Mouse (Mus musculus): ENCODE data around the gene Spock1. TPM values are rescaled to one million over a fixed set of nuclear protein-coding genes. Genes with fewer than 3 reads are reported as not detected.

Gene Spock1
- total RNA-seq, 1 experiment: 0.40 TPM

DNA sequence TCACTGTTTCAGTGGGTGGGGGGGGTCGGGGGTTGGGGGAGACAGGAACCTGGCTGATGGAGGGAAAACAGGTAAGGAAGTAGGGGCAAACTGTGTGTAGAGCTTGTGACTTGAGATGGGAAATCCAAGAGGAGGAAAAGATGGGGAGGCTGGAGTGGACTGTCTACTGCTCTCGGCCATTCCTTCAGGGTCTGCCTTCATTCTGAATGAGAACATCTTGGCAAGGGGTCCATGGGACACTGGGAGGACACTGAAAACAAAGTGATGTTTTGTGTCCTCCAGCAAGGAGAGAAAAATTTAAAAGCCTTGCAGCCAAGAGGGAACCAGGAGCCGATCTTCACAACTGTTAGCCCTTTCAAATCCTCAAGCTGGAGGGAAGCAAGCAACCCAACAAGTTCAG is 463.2 kb downstream of the Spock1 start:
- TF ChIP-seq MAFK (IDR thresholded peaks at IDR 0.05; ENCODE audit: insufficient read depth, low read depth, low read length) (no peak), HCFC1 (IDR thresholded peaks at IDR 0.05; ENCODE audit: borderline replicate concordance, insufficient read depth, low read length) (no peak), ZNF384 (IDR thresholded peaks at IDR 0.05; ENCODE audit: low read depth, low read length) (no peak)
- H3K4me1 ChIP-seq (ENCODE audit: control insufficient read depth in 2 of 2, insufficient read depth in 2 of 2, low read length in 2 of 2, poor library complexity in 1 of 2): no peaks in the 10 kb centered on the region
- H3K27ac ChIP-seq (ENCODE audit: insufficient read depth, low read depth, low read length, poor library complexity, severe bottlenecking): no peak overlapping the region
- in situ Hi-C loops (cut with MboI; ENCODE audit: low sequenced_read_pairs in 2 of 2, unreplicated experiment in 2 of 2): no loop called here
- H3K36me3 ChIP-seq (ENCODE audit: control insufficient read depth, insufficient read depth, low read length, poor library complexity, severe bottlenecking): no peaks in the 10 kb centered on the region
- no peaks in the 10 kb centered on the region for H3K9me3 ChIP-seq (ENCODE audit: control insufficient read depth, insufficient read depth, low read depth, low read length)
- no peak overlapping the region for H3K9ac ChIP-seq (ENCODE audit: insufficient read depth, low read depth, low read length, poor library complexity, severe bottlenecking)
- no peak overlapping the region for H3K4me3 ChIP-seq (ENCODE audit: insufficient read depth in 1 of 2, low read depth in 1 of 2, low read length in 2 of 2, poor library complexity in 1 of 2, severe bottlenecking in 1 of 2)
- no peak for DNase-seq (ENCODE audit: low read depth, low spot score)

DNA sequence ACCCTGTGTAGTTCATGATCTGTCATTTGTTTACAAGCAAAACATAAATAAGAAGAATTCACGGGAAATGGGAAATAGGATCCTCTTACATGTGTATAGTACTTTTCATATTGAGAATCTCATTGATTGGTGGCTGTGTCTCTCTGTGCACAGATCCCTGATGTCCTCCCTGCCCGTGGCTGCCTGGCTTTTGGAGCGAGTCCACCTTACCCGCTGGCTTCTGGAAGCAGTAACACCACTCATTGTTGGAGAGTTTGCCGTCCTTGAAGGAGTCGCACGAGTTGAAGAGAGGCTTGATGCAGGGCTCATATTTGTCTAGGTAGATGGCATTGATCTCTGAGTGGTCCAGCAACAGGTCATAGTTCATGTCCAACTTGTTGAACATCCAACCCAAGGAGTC is 468.0 kb downstream of the Spock1 start:
- no peak overlapping the region for H3K9ac ChIP-seq (ENCODE audit: insufficient read depth, low read depth, low read length, poor library complexity, severe bottlenecking)
- in situ Hi-C loops (cut with MboI; ENCODE audit: low sequenced_read_pairs in 2 of 2, unreplicated experiment in 2 of 2): no loop called here
- H3K4me1 ChIP-seq (ENCODE audit: control insufficient read depth in 2 of 2, insufficient read depth in 2 of 2, low read length in 2 of 2, poor library complexity in 1 of 2): no peaks in the 10 kb centered on the region
- TF ChIP-seq HCFC1 (IDR thresholded peaks at IDR 0.05; ENCODE audit: borderline replicate concordance, insufficient read depth, low read length): no peak
- TF ChIP-seq CHD2 (IDR thresholded peaks at IDR 0.05; ENCODE audit: low read depth, low read length): no peak
- TF ChIP-seq MAFK (IDR thresholded peaks at IDR 0.05; ENCODE audit: insufficient read depth, low read depth, low read length): no peak
- TF ChIP-seq ZC3H11A (IDR thresholded peaks at IDR 0.05; ENCODE audit: borderline replicate concordance, low read depth, low read length): no peak
- no peak for TF ChIP-seq ZNF384 (IDR thresholded peaks at IDR 0.05; ENCODE audit: low read depth, low read length)
- H3K9me3 ChIP-seq (ENCODE audit: control insufficient read depth, insufficient read depth, low read depth, low read length): no peaks in the 10 kb centered on the region
- no peak overlapping the region for H3K4me3 ChIP-seq (ENCODE audit: insufficient read depth in 1 of 2, low read depth in 1 of 2, low read length in 2 of 2, poor library complexity in 1 of 2, severe bottlenecking in 1 of 2)
- no peak for DNase-seq (ENCODE audit: low read depth, low spot score)
- no peaks in the 10 kb centered on the region for H3K36me3 ChIP-seq (ENCODE audit: control insufficient read depth, insufficient read depth, low read length, poor library complexity, severe bottlenecking)
- H3K27ac ChIP-seq (ENCODE audit: insufficient read depth, low read depth, low read length, poor library complexity, severe bottlenecking): no peak overlapping the region

GRCm38 (mm10) chr13:57435726-57436220 is 472.4 kb downstream of the Spock1 start:
- no peak for DNase-seq (ENCODE audit: low read depth, low spot score)
- H3K27ac ChIP-seq (ENCODE audit: insufficient read depth, low read depth, low read length, poor library complexity, severe bottlenecking): no peak overlapping the region

DNA sequence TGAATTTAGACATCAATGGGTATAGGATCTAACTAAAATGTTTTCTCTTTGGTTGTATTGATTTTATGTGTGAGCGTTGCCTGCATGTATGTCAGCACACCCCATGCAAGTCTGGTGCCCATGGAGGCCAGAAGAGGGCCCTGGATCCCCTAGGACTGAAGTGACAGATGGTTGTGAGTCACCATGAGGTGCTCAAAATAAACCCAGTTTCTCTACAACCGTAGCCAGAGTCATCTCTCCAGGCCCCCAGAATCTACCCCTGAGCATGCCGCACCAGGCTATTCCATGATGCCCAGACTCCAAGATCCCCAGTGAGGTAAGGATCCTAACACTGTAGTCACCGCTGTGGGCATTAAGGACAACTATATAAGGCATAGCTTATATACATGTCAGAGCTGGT is 474.3 kb downstream of the Spock1 start:
- Histone ChIP-seq H3K9ac (ENCODE audit: insufficient read depth, low read depth, low read length, poor library complexity, severe bottlenecking) (no peak overlapping the region), H3K27ac (ENCODE audit: insufficient read depth, low read depth, low read length, poor library complexity, severe bottlenecking) (no peak overlapping the region), H3K9me3 (ENCODE audit: control insufficient read depth, insufficient read depth, low read depth, low read length) (no peaks in the 10 kb centered on the region), H3K4me3 (ENCODE audit: insufficient read depth in 1 of 2, low read depth in 1 of 2, low read length in 2 of 2, poor library complexity in 1 of 2, severe bottlenecking in 1 of 2) (no peak overlapping the region), H3K4me1 (ENCODE audit: control insufficient read depth in 2 of 2, insufficient read depth in 2 of 2, low read length in 2 of 2, poor library complexity in 1 of 2) (no peaks in the 10 kb centered on the region), H3K36me3 (ENCODE audit: control insufficient read depth, insufficient read depth, low read length, poor library complexity, severe bottlenecking) (no peaks in the 10 kb centered on the region)
- in situ Hi-C loops (cut with MboI; ENCODE audit: low sequenced_read_pairs in 2 of 2, unreplicated experiment in 2 of 2): no loop called here
- DNase-seq (ENCODE audit: low read depth, low spot score): no peak
- TF ChIP-seq ZC3H11A (IDR thresholded peaks at IDR 0.05; ENCODE audit: borderline replicate concordance, low read depth, low read length) (no peak), CHD2 (IDR thresholded peaks at IDR 0.05; ENCODE audit: low read depth, low read length) (no peak), MAFK (IDR thresholded peaks at IDR 0.05; ENCODE audit: insufficient read depth, low read depth, low read length) (no peak), ZNF384 (IDR thresholded peaks at IDR 0.05; ENCODE audit: low read depth, low read length) (no peak), HCFC1 (IDR thresholded peaks at IDR 0.05; ENCODE audit: borderline replicate concordance, insufficient read depth, low read length) (no peak)

More at GRCm38 (mm10) chr13:57435726-57436220, 472.4 kb downstream of the Spock1 start:
- in situ Hi-C loops (cut with MboI; ENCODE audit: low sequenced_read_pairs in 2 of 2, unreplicated experiment in 2 of 2): no loop called here
- no peak overlapping the region for H3K4me3 ChIP-seq (ENCODE audit: insufficient read depth in 1 of 2, low read depth in 1 of 2, low read length in 2 of 2, poor library complexity in 1 of 2, severe bottlenecking in 1 of 2)
- no peaks in the 10 kb centered on the region for H3K36me3 ChIP-seq (ENCODE audit: control insufficient read depth, insufficient read depth, low read length, poor library complexity, severe bottlenecking)
- TF ChIP-seq CHD2 (IDR thresholded peaks at IDR 0.05; ENCODE audit: low read depth, low read length) (no peak), HCFC1 (IDR thresholded peaks at IDR 0.05; ENCODE audit: borderline replicate concordance, insufficient read depth, low read length) (no peak), MAFK (IDR thresholded peaks at IDR 0.05; ENCODE audit: insufficient read depth, low read depth, low read length) (no peak), ZNF384 (IDR thresholded peaks at IDR 0.05; ENCODE audit: low read depth, low read length) (no peak), ZC3H11A (IDR thresholded peaks at IDR 0.05; ENCODE audit: borderline replicate concordance, low read depth, low read length) (no peak)
- no peaks in the 10 kb centered on the region for H3K4me1 ChIP-seq (ENCODE audit: control insufficient read depth in 2 of 2, insufficient read depth in 2 of 2, low read length in 2 of 2, poor library complexity in 1 of 2)
- no peak overlapping the region for H3K9ac ChIP-seq (ENCODE audit: insufficient read depth, low read depth, low read length, poor library complexity, severe bottlenecking)
- no peaks in the 10 kb centered on the region for H3K9me3 ChIP-seq (ENCODE audit: control insufficient read depth, insufficient read depth, low read depth, low read length)

GRCm38 (mm10) chr13:57431815-57432214 is 476.3 kb downstream of the Spock1 start:
- Histone ChIP-seq H3K36me3 (ENCODE audit: control insufficient read depth, insufficient read depth, low read length, poor library complexity, severe bottlenecking) (no peaks in the 10 kb centered on the region), H3K9ac (ENCODE audit: insufficient read depth, low read depth, low read length, poor library complexity, severe bottlenecking) (no peak overlapping the region), H3K9me3 (ENCODE audit: control insufficient read depth, insufficient read depth, low read depth, low read length) (no peaks in the 10 kb centered on the region), H3K4me3 (ENCODE audit: insufficient read depth in 1 of 2, low read depth in 1 of 2, low read length in 2 of 2, poor library complexity in 1 of 2, severe bottlenecking in 1 of 2) (no peak overlapping the region), H3K27ac (ENCODE audit: insufficient read depth, low read depth, low read length, poor library complexity, severe bottlenecking) (no peak overlapping the region), H3K4me1 (ENCODE audit: control insufficient read depth in 2 of 2, insufficient read depth in 2 of 2, low read length in 2 of 2, poor library complexity in 1 of 2) (no peaks in the 10 kb centered on the region)
- in situ Hi-C loops (cut with MboI; ENCODE audit: low sequenced_read_pairs in 2 of 2, unreplicated experiment in 2 of 2): no loop called here
- TF ChIP-seq CHD2 (IDR thresholded peaks at IDR 0.05; ENCODE audit: low read depth, low read length) (no peak), ZC3H11A (IDR thresholded peaks at IDR 0.05; ENCODE audit: borderline replicate concordance, low read depth, low read length) (no peak), HCFC1 (IDR thresholded peaks at IDR 0.05; ENCODE audit: borderline replicate concordance, insufficient read depth, low read length) (no peak), MAFK (IDR thresholded peaks at IDR 0.05; ENCODE audit: insufficient read depth, low read depth, low read length) (no peak), ZNF384 (IDR thresholded peaks at IDR 0.05; ENCODE audit: low read depth, low read length) (no peak)
- no peak for DNase-seq (ENCODE audit: low read depth, low spot score)

Data from ES-E14 (cell line).